Mouse (Mus musculus) megakaryocyte, adult 5-6 weeks (primary cell): ENCODE data around the gene Chst3. TPM values are rescaled to one million over a fixed set of nuclear protein-coding genes. Genes with fewer than 3 reads are reported as not detected.
A peak's percentile ranks its signal among the peaks of the same experiment; 100 is the strongest.
"Not testable (repeated sequence)": the region's sequence is repeated elsewhere in the genome, so short reads cannot be mapped to it uniquely, and the experiment has no call there.

Source experiments
- ATAC-seq: 2 replicates; pipeline ENCODE4 v1.8.0; 2016; ENCODE audit warnings: mild to moderate bottlenecking, inconsistent platforms; ENCODE audit not compliant: poor library complexity, severe bottlenecking
- total RNA-seq, 2 experiments: library from RNA; stranded (forward) in 1 of 2; stranded (reverse) in 1 of 2; fragments of 153-499, 151-499 nt in 1 of 2; fragments of 221-1000, 200-1000 nt in 1 of 2; gene quantifications; 2 replicates each; pipeline versions ENCODE4 v1.2.3 to v1.2.4; 2015 to 2017

The Chst3 gene
- total RNA-seq, 2 experiments from 2014 or later, result 0.15 TPM; not detected in 1

DNA sequence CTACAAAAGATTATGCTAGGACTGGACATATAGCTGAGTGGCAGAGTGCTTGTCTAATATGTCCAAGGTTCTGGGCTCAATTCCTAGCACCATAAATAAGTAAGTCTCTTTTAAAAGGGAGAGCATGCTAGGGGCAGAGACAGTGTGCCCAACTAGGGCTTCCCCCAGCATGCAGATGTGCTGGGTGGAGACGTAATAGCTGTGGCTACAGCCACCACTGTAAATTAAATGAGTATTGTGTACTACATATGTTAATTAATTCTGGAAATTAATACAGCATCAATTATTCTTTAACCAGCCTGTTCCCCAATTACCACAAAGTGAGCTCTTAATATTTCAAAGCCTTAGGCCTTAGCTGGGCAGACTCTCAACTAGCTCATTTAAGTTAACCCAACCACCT lies 54.2 kb downstream of the Chst3 start:
- no peak for ATAC-seq

DNA sequence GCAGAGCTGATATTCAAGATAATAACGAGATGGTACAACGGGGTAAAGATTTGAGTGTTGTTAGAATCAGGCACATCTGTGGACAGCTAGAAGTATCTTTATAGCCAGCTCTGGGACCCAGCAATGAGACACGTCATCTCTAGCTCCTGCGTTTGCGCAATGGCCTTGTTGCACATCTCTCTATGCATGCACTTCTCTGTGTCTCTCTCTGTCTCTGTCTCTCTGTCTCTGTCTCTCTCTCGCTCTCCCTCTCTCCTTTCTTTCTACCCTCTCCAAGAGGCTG lies 56.1 kb downstream of the Chst3 start:
- ATAC-seq, result no peak

DNA sequence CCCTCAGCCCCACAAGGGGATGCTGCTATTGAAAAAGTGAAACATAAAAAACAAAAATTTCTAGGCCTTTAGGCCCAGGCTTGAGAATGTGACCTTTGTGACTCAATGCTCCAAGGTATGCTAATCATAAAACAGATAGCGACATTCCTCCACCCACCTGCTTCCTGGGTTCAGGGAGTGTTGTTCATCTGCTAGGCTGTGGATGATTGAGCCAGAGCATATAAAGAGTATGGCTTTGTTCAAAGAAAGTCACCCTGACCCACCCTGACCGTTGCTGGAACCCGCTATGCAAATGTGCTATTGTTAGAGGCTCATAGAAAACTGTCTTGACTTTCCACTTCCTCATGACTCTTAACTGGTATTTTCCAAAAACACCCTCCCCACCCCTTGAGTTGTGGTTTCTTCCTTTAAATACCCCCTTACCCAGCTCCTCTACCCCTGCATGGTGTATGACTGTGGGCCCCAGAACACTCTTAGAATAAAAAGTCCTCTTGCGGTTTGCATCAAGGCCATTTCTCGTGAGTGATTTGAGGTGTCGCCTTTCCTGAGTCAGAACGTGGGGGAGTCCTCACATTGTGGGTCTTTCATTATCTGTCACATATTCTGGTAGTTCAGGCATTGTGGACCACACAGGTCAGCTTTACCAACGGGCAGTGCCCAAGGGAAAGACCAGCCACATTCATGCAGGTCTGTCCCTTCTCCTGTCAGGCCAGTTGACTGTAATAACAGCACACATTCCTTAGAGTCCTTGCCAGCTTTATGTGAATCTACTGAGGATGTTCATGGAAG lies 56.7 kb downstream of the Chst3 start:
- ATAC-seq, result not testable (repeated sequence)

DNA sequence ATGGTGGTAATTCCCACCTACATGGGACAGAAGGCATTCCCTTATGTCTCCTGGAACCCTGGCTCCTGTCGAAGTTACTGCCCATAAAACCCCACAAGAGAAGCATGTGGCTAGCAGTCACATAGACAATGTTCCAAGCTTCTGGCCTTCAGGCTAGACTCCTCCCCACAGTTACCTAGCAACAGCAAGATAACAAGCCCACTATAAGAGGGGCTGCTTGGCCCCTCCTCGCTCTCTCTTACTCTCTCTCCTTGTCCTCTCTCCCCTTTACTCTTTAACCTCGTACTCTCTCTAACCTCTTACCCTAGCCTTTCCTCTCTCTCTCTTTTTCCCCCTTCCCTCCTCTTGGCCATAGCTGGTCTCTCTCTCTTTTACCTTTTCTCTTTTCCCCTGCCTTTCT lies 57.7 kb downstream of the Chst3 start:
- ATAC-seq, result not testable (repeated sequence)

DNA sequence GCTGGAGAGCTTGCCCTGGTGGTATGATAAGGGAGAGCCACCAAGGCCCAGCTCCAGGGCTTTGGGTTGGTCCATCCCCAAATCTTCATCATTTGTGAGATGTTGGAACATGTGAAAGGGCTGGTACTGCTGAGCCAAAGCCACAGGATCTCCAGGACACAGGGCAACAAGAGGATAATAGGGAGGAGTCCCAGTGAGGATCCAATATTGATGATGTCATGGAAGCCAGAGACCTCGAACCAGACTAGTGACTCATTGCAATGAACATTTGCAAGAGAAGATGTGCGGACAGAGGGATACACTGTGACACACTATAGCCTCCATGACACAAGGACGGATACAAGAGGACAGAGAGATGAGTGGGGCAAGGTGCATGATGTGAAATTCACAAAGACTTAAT lies 60.9 kb downstream of the Chst3 start:
- ATAC-seq, result no peak

DNA sequence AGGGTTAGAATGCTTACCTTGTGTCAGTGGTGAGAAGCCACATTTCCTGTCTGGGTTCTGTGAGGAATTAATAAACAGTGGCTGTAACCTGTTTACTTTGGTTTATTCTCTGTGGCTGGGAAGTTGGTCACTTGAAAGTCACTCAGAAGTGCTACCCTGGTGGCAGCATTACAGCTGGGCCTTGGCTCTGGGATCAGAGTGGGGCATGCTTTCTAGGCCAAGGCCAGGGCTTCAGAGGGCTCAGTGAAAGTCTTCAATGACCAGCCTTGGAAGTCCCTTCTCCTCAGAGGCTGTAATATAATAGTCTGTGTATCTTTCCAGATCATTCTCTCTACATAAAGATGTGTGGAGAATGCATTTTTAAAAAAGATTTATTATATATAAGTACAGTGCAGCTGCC lies 63.0 kb downstream of the Chst3 start:
- no peak for ATAC-seq

DNA sequence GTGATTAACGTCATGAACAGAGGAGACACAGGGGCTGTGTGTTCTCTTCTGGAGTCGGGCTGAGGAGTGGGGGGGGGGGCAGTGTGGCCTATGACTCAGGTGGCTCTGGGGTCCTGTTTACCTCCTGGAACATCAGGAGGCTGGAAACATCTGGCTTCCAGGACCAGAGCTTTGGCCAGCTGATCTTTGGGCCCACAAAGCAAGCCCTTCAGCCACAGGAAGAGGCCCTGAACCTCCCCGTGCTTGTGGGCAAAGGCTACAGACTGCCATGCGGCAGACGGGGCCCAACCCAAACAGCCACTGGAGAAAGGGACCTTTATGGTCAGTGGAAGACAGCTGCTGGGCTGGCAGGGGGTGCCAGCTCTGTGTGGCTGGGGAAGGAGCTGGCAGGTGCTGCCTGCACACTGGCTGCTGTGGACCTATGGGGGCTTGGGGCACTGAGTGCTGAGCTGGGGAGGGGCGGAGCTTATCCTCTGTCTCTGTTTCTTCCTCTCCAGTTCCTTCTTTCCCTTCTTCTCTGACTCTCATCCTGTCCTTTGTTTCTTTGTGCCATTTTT lies 67.9 kb downstream of the Chst3 start:
- no peak for ATAC-seq

DNA sequence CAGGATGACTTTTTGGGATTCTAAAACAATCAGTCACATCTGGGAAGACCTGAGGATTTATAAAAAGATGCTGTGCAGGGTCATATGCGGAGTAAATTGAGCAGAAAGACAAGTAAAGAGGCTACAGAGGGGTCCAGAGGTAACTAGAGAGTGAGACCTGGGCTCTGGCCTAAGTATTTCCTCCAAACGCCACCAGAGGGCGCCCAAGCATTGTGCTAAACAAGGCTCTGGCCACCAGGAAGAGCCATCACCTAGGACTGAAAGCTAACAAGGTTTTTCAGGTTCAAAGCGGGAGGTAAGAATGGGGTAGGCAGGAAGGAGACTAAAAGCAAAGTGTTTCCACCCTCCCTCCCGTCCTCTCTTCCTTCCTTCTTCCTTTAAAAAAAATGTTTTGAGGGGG lies 71.0 kb downstream of the Chst3 start:
- ATAC-seq, result peak; percentile 72

DNA sequence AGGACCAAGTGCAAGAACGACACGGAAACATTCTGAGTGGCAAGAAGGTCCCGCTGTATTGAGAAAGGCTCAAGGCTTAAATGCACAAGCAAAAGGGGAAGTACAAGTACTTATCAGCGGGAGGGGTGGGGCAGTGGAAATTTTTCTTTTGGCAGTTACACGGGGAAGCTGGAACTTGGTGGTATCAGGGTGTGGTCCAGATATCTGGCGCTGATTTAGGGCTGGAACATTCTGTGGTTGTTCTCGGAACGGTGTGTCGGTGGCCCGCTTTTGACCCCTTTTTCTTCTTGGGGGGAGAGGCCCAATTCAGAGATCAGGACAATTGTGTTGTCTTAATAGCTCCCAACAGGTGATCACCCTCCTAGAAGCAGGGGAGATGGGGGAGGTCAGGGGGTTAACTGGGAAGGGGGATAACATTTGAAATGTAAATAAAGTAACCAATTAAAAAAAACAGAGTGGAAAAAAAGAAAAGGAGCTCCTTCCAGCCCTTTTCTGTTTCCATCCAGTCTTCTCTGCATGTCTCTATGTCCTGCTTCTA lies 71.5 kb downstream of the Chst3 start:
- not testable (repeated sequence) for ATAC-seq

DNA sequence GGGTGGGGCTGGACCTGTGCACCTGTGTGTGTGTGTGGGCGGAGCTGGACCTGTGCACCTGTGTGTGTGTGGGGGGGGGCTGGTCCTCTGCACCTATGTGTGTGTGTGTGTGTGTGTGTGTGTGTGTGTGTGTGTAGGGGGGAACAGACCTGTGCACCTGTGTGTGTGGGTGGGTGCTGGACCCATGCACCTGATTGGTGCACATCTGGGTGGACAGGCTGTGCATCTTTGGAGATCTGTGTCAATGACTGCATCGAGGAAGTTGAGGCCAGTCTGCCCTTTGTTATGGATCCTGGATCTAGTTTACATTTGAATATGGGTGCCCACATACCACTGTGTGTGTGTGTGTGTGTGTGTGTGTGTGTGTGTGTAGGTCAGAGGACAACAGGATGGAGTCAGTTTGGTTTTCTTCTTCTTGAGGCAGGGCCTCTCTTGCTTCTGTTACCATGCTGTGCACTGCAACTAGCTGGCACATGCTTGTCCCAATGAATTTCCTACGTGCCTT lies 77.4 kb downstream of the Chst3 start:
- no peak for ATAC-seq

DNA sequence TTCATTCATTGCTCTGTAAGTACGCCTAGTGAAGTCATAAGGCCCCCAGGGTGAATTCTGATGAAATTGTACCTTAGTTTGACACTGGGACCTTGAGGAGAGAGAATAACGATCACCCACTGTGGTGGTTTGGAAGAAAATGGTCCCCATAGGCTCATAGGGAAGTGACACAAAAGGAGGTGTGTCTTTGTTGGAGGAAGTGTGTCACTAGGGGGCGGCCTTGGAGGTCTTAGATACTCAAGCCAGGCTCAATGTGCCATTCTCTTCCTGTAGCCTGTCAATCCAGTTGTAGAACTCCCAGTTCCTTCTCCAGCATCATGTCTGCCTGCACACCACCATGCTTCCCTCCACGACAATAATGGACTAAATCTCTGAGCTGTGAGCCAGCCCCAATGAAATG lies 78.3 kb downstream of the Chst3 start:
- ATAC-seq, result no peak

DNA sequence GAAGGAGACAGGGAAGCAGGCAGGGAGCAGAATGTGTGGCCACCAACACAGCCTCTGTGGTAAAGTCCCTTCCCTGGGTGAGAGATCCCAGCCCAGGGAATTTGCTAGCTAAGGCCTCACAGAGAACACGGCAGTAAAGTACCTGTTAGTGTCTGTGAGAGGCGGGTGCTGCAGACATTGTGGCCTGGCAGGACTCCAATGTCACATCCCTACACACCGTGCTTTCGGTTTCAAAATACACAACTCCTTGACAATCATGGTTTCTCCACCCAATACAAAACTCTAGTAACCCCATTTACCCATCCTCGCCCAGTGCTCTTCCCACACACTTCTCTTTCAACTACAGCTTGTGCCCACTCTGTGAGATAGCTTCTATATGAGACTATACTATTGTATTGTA lies 80.4 kb downstream of the Chst3 start:
- no peak for ATAC-seq

DNA sequence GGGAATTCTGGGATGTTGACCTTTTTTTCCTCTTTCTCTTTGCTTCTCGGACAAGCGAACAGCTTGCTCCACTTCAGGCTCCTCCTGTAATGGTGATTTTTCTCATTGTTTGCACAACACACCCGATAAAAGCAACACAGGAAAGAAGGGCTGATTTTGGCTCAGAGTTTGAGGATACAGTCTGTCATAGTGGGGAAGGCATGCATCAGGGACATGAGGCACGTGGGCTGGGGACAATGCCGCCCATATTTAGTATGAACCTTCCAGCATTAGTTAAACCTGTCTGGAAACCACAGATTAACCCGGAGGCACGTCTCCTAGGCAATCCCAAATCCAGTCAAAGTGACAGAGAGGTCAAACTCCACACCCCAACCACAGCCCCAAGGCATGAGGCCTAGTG lies 82.1 kb downstream of the Chst3 start:
- no peak for ATAC-seq

DNA sequence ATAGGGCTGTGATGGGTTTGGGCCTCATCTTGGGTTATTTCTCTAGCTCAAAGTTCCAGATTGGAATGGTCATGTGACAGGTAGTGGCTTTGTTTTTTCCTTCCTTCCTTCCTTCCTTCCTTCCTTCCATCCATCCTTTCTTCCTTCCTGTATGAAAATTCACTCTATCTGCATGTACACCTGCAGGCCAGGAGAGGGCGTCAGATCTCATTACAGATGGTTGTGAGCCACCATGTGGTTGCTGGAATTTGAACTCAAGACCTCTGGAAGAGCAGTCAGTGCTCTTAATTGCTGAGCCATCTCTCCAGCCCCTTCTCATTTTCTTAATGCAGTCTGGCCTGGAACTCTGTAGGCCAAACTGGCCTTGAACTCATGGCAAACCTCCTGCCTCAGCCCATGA lies 83.0 kb downstream of the Chst3 start:
- not testable (repeated sequence) for ATAC-seq

DNA sequence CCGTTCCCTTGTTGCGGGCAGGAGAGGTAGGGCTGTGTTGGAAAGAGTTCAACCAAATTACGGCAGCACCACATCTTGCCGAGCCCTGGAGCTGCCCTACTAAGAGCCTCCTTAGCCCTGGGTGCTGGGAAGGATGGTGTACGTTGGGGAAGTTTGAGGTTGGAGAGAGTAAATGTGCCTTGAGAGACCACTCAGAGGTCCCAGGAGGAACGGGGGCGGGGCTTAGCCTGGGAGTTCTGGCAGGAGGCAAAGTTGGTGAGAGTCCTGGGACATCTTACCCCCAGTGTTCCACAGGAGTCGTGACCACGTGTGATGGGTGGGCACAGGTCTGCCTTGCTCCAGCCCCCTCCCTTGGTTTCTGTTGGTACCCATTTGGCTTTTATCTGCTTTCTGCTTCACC lies 84.9 kb downstream of the Chst3 start:
- ATAC-seq, result no peak

DNA sequence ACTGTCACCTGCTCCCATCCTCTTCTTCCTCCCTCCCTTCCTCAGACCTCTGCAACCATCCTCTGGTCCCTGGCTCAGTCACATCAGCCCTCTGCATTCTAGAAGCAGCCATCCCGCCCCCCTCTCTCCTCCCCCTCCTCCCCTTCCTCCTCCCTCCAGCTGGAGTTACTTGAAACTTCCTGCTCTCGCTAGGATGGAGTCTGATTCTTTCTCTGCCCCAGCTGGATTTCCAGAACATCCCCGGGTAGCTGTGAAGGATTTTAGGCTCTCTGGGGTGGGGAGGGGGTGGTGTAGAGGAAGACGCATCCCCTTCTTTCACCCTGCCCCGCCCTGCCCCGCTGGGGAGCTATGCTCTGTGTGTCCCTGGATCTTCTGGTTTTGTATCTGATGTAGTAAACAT lies 85.6 kb downstream of the Chst3 start:
- no peak for ATAC-seq

Other genes starting within 250 kb of the Chst3 start
- 25.7 and 29.9 TPM in 2 replicates for gene Ascc1, start 216.5 kb downstream of the Chst3 start, total RNA-seq (2015)
- 24.3 and 27.0 TPM in 2 replicates for gene Ascc1, start 216.5 kb downstream of the Chst3 start, total RNA-seq (2017)
- gene Anapc16, start 216.1 kb downstream of the Chst3 start, total RNA-seq (2015), result 45.9 and 57.2 TPM in 2 replicates
- 35.2 and 39.4 TPM in 2 replicates for gene Anapc16, start 216.1 kb downstream of the Chst3 start, total RNA-seq (2017)
- gene Spock2, start 113.0 kb downstream of the Chst3 start, total RNA-seq (2015), result 0.11 and 0.20 TPM in 2 replicates
- gene Spock2, start 113.0 kb downstream of the Chst3 start, total RNA-seq (2017), result 0.04 and 0.07 TPM in 2 replicates
- 2,144 and 2,167 TPM in 2 replicates for gene Psap, start 58.4 kb upstream of the Chst3 start, total RNA-seq (2015)
- 2,372 and 2,545 TPM in 2 replicates for gene Psap, start 58.4 kb upstream of the Chst3 start, total RNA-seq (2017)
- gene Vsir, start 127.6 kb upstream of the Chst3 start, total RNA-seq (2015), result 267 and 312 TPM in 2 replicates
- 783 and 809 TPM in 2 replicates for gene Vsir, start 127.6 kb upstream of the Chst3 start, total RNA-seq (2017)
- 0.91 and 1.0 TPM in 2 replicates for gene Gm17455, start 180.5 kb upstream of the Chst3 start, total RNA-seq (2015)
- 0.20 TPM in 1 of 2 replicates, not detected in the other for gene Gm17455, start 180.5 kb upstream of the Chst3 start, total RNA-seq (2017)